Mouse (Mus musculus) testis, postnatal 10 days (tissue): ENCODE results near the gene Zfp36l1.

Experiments used
- DNase-seq: peaks from one replicate; pipeline ENCODE4 v3.0.0; 2021; ENCODE audit warnings: low spot score

The Zfp36l1 gene

DNA sequence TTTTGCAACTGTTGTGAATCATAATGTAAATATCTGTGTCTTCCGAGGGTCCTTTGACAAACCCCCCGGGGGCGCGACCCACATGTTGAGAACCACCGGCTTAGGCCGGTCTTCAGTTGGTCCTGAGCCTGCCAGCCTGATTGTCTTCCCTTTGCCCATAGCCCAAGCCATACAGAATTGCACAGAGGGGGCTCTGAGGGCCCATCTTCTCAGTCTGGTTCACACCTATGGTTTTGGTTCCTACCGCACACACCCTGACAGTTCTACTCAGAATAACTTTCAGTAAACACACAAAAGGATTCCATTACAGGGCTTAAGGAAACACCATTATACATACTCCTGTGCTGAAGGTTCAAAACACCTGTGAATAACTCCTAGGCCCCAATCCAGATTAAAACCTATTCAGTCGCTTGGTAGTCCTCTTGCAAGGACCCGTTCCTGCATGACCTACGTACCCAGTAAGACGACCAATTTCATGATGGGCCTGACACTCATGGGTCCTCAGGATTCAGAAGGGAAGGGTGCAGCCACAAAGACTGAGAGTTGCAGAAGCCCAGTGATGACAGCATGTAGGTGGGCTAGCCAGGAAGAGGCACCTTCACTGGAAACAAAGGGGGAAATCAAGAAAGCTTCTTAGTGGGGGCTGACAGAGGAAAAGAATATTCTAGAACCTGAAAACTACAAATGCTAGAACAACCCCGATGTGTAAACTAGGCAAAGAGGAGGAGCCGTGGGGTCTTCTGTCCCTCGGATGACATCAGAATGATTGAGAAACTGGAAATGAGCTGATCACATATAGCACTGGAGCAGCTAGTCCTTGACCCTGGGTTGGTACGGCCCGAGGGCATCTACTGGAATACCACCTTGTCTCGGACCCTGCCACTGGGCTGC lies 18.8 kb upstream of the Zfp36l1 start:
- DNase-seq: peak; percentile 45

DNA sequence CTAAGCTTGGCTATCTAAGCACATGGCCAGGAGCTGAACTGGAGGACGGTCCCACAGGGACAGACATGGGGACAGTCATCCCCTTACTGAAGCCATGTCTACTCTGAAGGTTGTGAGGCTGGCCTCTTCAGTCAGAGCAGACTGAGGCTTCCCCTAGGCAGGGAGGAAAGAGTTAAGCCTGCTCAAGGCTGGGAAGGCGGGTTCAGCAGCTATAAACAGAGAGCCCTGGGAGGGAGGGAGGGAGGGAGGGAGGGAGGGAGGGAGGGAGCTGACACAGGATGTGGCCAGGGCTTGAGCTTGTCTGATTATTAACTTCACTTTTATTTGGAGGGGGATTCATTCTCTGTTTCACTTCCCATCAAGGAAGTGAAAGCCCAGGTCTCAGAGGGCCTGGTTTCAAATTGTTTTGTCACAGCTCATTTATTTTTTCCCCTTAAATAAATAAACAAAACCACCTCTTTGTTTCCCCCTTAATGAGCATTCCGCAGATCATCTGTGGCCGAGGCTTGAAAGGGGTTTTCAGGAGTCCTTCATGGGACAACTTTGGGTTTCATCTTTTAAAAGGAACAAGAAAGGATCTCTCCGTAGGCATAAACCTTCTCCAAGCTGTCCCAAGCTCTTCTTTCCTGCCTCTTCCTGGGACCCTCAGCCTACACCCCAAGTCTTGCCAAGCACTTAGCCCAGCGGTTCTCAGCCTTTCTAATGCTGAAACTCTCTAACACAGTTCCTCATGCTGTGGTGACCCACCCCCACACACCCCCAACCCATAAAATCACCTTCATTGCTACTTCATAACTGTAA lies 17.9 kb upstream of the Zfp36l1 start:
- DNase-seq: no peak

DNA sequence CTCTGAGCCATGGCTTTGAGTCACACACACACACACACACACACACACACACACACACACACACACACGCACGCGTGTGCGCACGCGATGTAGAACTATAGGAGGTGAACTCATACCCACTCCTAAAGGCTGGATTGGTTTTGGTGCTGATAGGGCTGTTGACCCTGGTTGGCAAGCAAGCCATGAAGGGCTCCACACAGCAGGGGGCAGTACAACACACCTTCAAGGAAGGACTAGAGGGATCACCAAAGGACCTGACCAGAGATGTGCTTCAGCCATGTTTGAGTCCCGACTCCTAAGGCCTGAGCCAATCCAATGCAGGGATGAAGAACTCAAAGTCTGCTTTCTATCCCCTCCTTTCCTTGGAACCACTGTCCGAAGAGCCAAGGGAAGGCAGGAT lies 16.7 kb upstream of the Zfp36l1 start:
- DNase-seq: peak; percentile 70

DNA sequence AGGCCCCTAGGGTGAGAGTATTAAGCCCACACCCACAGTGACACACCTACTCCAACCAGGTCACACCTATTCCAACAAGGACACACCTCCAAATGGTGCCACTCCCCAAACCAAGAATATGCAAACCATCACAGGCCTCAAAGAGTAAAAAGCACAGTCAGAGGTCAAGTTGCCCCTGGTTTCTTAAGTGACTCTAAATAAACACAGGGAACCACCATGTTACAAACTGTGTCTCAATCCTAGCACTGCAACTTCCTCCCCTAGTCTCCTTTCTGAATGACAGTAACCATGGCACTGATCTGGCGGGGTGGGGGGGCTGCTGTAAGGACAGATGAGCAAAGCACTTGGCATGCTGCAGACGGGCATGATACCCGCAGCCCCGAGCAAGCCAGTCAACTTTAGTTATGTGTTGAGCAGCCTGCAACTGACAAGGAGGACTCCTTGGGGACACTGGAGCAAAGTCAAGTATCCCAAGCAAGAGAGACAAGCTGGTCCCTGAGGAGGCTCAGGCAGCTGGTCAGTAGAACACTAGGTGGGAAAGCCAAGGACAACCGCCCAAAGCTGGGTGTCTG lies 14.5 kb upstream of the Zfp36l1 start:
- DNase-seq: no peak

DNA sequence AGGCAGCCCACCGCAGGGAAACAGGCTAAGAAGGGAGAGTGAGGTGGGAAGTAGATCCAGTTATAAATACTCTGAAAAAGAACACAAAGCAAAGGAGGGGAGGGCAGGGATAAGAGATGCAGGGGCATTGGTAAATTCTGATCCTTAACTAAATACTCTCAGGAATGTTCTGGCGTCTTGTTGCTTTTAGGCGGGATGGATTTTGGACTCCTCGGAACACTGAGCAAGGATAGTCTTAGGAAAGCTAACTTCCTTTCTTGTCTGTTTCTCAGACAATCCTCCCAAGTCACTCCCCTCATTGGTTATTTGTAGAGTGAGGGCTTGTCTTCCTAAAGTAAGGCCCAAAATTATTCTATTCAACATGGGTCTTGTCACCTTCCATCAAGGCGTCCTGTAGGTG lies 12.5 kb upstream of the Zfp36l1 start:
- no peak for DNase-seq

DNA sequence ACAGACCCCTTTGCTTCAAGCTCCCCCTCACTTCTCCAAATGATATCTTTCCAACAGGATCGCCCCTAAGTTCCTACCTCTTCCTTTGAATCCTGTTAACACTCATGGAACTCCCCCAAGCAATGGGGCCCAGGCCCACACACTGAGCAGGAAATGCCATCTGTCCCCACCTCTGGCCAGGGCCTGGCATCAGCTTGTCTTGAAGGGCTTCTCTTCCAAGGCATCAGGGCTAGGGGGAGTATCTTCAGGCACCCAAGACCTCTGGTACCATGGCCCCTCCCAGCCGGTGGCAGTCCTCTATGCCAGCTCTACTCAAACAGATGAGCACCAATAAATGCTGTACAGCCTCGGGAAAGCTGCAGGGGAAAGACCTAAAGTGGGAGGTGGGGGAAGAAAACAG lies 11.9 kb upstream of the Zfp36l1 start:
- DNase-seq: no peak

DNA sequence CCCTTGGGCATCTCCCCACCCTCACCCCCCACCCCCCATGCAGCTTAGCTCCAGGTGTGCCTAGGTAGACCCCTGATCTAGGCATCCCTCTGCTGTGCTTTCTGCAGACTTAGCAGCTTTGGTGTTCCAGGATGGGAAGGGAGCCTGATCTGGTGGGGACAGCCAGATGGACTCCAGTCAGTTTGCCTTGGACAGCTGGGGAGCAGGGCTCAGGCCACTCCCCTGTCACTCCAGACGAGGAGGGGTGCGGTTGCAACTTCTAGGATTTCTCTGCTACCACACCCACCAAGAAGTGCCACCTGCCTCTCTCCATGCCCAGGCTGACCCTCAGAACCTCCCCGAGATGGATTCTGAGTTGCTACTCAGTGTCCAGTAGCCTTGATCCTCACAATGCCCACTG lies 11.4 kb upstream of the Zfp36l1 start:
- no peak for DNase-seq

DNA sequence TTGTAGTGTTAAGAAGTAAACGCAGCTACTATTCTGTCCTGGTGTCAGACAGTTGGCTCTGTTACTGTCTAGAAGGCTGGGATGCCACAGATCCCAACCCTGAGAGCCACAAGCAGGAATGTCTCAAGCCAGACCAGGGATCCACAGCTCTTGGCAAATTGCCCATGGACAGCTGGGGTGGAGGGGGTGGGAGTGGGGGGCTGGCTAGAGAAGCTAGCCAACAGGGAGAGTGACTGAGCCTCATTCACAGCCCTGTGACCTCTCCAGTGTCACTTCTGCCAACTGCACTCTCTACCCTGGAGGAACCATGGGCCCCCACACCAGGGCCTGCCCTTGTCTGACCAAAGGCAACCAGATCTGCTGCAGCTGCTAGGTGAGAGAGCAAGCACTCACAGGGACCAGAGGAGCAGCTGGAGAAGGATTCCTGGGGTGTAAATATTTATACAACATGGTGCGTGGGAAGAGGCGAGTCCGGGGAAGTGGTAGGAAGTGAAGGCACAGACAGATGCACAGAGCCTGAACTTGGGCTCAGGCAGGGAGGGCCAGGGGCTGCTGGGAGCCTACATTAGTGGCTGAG lies 10.5 kb upstream of the Zfp36l1 start:
- no peak for DNase-seq

DNA sequence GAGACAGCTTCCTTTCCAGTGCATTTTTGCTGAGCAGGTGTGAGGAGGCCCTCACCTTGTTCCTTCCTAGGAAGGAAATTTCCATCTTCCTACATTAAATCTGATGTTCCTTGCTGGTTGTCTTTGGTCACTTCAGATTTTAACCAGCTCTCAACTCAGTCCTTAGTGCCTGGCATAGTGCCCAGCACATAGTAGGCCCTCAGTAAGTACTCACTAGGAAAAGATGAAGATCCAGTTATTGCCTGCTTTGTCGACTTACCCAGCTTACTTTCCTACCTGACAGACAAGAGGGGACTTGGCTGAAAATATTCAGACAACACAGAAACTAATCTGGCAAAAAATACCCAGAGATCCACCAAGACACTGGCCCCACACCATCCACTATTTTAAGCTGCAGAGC lies 8.6 kb upstream of the Zfp36l1 start:
- no peak for DNase-seq

DNA sequence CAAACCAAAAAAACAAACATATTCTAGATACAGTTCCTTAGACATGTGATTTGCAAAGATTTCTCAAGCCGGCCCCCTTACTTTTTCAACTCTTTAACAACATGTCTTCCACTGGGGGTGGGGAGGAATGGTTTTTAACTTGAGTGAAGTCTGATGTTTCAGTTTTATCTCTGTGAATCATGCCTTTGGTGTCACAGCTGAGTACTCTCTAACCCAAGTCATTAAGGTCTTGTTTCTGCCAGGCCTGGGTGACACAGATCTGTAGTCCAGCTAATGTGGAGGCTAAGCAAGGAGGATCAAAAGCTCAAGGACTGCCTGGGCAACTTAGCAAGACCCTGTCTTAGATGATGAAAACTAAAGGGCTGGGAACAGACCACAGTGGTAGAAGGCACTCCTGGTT lies 5.8 kb upstream of the Zfp36l1 start:
- DNase-seq: no peak

DNA sequence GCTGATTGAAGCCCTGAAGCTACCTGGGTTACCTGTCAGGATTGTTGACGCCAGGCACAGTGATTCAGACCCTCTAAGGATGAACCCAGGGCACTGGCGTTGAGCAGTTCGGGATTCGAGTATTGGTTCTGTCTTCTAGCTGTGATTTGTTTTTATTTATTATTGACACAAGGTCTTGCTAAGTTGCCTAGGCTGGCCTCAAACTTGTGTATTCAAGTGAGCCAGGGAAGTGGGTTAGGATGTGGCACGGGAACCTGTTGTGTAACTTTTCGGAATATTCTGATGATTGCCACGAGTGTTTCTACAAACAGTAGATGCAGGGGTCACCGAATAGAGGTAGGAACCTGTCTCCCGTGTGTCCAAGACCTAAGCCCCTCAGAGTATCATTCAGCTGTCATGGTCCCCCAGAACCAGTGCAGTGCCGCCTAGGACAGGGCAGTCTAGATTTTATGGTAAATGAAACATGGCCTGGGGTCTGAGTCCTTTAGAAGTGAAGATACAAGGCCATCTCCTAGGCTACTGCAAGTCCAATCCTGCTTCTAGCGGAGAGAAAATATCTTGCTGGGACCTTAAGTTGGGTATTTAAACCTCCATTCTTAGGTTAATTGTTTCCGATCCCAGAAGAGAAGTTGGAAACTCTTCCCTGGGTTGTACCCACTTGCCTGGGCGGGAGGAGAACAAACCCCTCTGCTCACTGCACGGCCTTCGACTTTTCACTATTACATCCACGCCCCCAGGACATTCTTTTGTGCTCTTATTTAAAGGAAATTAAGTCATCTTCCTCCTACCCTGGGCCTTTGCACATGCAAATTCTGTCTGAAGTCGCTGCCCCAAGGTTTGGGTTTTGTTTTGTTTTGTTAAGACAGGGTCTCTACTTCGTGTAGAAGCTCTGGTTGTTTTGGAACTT lies 3.6 kb upstream of the Zfp36l1 start:
- no peak for DNase-seq

DNA sequence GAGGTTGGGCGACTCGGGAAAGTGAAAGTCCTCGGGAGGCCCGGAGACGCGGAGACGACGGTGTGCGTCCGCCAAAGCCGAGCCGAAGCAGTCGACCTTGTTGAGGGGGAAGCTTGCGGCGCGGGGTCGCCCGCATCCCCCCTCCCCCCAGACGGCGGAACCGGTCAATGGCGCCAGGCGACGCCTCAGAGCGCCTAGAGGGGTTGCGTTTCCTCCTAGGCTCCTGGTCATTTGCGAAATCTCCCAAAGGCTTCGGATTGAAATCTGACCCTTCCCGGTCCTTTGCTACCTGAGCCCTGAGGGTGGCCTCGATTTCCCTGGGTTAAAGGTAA lies 3.0 kb upstream of the Zfp36l1 start:
- no peak for DNase-seq

DNA sequence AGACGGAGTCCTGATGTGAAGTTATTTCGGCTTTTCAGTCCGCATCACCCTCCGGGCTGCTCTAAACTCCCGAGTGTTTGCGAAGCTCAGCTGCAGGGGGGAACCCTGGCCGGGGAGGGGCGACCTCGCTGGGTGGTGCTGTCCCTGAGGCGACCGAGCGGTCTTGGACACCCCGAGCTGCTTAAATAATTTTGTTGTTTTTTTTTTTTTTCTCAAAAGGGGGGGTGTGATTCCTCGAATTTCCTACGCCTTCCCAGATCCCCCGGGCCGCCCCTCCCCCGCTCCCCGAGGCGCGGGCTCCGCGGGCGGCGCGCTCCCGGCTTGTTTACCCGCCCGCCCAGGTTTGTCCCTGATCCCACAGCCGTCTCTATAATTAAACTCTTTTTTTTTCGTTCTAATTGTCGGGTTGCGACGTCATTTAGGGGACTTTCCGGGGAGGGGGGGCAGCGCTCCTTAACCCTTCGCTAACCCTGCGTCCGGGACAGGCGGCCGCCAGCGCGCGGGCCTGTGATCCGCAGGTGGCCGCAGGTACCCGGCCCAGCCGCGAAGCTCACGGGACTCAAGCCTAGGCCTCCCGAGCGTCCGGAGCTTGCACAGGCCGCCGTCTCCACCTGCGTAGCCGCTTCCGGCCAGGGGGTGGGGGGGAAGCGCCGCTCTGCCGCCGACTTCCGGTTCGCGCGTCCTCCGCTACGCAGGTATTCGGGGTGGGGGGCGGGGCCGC lies 2.5 kb upstream of the Zfp36l1 start:
- DNase-seq: peak; percentile 88

DNA sequence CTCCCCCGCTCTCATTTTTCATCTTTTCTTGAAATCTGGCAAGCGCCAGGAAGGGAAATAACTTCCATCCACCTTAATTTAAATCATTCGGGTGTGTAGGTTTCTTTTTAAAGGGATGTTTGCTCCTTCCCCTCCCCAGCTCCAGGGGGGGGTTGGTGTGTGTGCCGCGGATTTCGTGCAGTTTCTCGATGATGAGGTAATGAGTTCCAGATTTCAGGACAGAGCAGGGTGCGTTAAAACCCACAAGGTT lies 2.0 kb upstream of the Zfp36l1 start:
- DNase-seq: no peak

DNA sequence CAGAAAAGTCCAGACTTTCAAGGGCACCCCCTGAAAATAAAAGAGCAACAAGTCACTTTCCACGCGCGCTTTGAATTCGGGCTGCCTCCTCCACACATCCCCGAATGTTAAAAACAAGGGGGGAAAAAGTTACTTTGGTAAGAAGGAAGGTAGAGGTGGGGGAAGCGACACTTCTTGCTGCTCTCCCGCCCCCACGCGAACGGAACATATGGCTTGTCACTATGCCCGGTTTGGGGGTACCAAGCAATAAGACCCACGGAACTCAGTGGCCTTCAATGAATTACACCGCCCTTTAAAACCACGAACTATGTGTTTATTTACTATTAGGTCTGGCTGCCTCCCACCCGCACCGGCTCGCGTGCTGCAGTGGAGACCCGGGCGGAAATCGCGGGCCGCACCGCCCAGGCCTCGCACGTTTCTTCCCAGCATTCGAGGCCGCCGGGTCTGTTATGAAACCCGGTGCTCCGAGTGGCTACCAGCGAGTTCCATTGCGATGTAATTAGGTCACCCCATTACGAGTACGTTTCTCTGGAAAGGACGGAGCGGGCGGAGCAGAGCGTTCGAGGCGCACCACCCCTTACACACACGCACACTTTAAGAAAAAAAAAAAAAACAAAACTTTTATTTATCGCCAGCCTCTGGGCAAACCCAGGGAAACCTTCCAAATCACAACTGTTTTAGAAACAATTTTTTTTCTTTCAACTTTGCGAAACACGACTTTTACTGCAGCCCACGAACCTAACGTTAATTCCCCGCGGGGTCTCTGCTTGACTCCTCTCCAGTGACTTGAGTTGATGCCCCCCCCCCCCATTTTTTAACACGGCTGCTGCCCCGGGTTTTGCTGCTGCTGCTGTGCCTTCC lies 1.4 kb upstream of the Zfp36l1 start:
- DNase-seq: peak; percentile 82

DNA sequence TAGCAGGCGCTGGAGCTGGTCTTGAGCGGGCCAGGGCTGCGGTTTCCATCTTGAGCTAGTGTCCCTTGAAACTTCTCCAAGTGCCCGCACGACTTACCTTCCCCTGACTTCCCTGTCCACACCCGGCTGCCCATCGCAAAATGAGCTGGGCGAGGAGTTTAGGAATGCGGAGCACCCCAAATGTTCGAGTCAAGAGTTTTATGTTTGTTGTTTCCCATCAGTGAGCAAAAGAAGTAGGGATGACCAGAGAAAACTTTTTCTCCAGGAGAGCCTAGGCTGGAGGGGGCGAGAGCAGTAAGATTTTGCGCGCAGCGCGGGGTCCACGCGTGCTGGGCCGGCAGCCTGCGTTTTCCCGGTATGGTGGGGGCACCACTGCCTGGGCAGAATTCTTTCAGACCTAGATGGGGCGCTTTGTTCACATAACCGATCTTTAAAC lies 791 bp upstream of the Zfp36l1 start:
- DNase-seq: peak; percentile 74

DNA sequence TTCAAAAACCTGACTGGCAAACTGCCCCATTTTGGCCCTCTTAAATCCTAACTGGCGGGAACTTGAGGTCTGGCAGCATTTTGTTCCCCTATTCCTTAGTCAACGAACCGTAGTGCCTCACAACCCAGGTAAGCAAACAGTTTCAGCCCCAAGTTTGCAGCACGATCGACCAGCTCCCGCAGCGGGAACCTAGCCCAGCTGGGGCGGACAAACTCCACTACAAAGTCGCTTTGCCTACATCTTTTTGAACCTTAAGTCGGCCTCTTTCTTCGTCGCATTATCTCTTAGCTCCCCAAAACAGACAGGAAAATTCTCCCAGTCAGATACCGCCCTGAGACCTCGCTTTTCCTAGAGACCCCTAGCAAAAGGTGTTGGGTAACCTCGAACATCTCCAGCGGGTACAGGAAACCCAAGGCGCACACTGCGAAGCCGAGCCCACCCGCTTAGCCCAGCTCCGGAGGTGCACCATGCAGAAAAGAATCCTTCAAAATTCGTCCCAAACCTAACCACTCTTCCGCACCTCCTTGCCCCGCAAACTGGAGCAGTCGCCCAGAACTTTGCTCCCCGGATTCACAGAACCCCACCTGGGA lies 647 bp downstream of the Zfp36l1 start:
- no peak for DNase-seq

DNA sequence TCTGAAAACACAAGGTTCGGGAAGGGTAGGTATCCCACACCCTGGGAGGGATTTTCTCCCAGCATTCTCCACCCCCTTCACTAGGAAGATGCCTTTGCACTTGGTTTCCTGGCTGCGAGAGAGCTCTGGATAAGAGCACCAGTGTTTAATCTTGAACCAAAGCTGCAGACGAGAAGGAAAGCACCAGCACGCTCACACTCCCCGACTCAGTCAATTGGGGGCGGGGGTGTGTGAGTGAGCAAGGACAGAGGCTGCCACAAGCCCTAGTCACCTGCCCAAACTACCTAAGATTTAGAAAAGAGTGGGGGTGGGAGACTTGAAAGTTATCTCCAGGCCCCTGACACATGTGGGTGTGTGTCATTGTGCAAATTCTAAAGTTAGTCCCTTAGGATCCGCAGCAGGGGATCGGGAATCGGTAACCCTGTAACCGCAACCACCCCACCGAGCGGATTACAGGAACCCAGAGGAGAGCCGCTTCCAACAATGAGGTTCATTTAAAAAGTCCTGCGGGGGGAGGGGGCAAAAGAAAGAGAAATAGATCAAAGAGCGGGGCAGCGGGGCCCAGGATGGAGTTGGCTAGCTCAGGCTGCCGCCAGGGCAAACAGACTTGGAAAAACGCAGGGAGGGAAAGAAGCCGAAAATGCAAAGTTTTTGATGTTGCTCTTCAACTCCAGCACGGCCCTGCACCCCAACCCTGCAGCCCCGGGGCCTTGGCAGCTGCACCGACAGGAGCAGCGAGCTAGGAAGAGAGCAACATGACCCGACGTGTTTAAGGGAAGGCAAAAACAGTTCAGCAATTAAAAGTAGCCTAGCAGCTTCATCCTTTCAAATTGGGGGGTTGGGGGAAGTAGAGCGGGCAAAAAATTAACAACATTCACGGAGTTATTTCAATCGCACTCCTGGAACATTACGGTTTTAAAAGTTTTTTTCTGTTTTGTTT lies 1.4 kb downstream of the Zfp36l1 start:
- peak; percentile 62 for DNase-seq

DNA sequence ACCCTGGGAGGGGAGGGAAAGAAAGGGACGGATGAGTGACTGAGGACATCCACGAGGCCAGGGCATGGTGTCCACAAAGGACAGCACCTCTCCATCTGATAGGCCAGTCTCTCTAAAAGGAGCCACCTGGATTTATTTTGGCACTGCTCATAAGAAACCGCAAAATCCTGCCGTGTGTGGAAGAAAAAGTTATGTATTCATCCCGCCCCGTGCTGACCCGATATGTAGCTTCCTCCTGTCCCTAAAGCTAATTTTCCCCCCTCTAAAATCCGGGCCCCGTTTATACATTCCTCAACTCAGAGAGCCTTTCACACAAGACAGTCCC lies 2.3 kb downstream of the Zfp36l1 start:
- no peak for DNase-seq
